Mouse (Mus musculus) limb, embryonic 15.5 days (tissue): ENCODE data around the gene Lmx1a. TPM values are rescaled to one million over a fixed set of nuclear protein-coding genes. Genes with fewer than 3 reads are reported as not detected.

Experiments used
- ATAC-seq: fragments of 200-750 bp; cut with Nextera tagmentation; 2 replicates; pipeline ENCODE4 v1.8.0; 2017; ENCODE audit warnings: low read depth, moderate TSS enrichment; ENCODE audit not compliant: insufficient number of reproducible peaks, low FRiP score, low TSS enrichment
- H3K27ac ChIP-seq: fragments of 300-500 bp; sonication (generic); 2 replicates; pipeline ENCODE4 v1.5.1; 2015; ENCODE audit warnings: moderate library complexity, mild to moderate bottlenecking, inconsistent platforms
- H3K27me3 ChIP-seq: fragments of 300-500 bp; sonication (generic); 2 replicates; pipeline ENCODE4 v1.6.1; 2015; ENCODE audit warnings: inconsistent platforms
- H3K36me3 ChIP-seq: fragments of 300-500 bp; sonication (generic); 2 replicates; pipeline ENCODE4 v1.6.1; 2015; ENCODE audit warnings: inconsistent platforms
- H3K4me1 ChIP-seq: fragments of 300-500 bp; sonication (generic); 2 replicates; pipeline ENCODE4 v1.6.1; 2015; ENCODE audit warnings: inconsistent platforms
- H3K4me2 ChIP-seq: fragments of 300-500 bp; sonication (generic); 2 replicates; pipeline ENCODE4 v1.6.1; 2015; ENCODE audit warnings: mild to moderate bottlenecking, inconsistent platforms
- H3K4me3 ChIP-seq: fragments of 300-500 bp; sonication (generic); 2 replicates; pipeline ENCODE4 v1.5.1; 2015; ENCODE audit warnings: mild to moderate bottlenecking, inconsistent platforms
- H3K9ac ChIP-seq: fragments of 300-500 bp; sonication (generic); 2 replicates; pipeline ENCODE4 v1.6.1; 2015; ENCODE audit warnings: inconsistent platforms
- H3K9me3 ChIP-seq: fragments of 300-500 bp; sonication (generic); 2 replicates; pipeline ENCODE4 v1.6.1; 2016; ENCODE audit warnings: inconsistent platforms
- WGBS: fragments of 180-500 bp; shearing (Covaris S2); methylation state at CpG from one replicate; pipeline ENCODE4 v1.1.7; 2015; 5-methylcytosine and 5-hydroxymethylcytosine counted together
- polyA plus RNA-seq: library from polyadenylated mRNA; unstranded; fragments of >200 nt; fragmentation: Nextera tagmentation; extraction: Ambion mirVana; gene quantifications from 2 replicates; pipeline ENCODE4 v1.2.1, GENCODE M21; 2015

Lmx1a gene
- polyA plus RNA-seq, 1 experiment from 2014 or later, result 0.56 TPM

GRCm38 (mm10) chr1:167791221-167791620 is 102.2 kb downstream of the Lmx1a start:
- no peaks in the 10 kb centered on the region for H3K9me3 ChIP-seq
- H3K27me3 ChIP-seq, result peaks cover 15% of the 10 kb centered on the region; the same call in 1 of the 2 replicates
- no peak overlapping the region for H3K4me3 ChIP-seq
- H3K27ac ChIP-seq, result no peak overlapping the region
- no peak for ATAC-seq
- no peaks in the 10 kb centered on the region for H3K36me3 ChIP-seq
- WGBS, result 76% methylated on average over 11 of the region's 11 CpGs
- no peak overlapping the region for H3K9ac ChIP-seq
- H3K4me2 ChIP-seq, result no peak overlapping the region
- peaks cover 13% of the 10 kb centered on the region for H3K4me1 ChIP-seq

GRCm38 (mm10) chr1:167801923-167802322 is 112.9 kb downstream of the Lmx1a start:
- no peak overlapping the region for H3K4me2 ChIP-seq
- no peak overlapping the region for H3K27ac ChIP-seq
- 30% methylated on average over 4 of the region's 4 CpGs for WGBS

GRCm38 (mm10) chr1:167802510-167803271 is 113.7 kb downstream of the Lmx1a start:
- Histone ChIP-seq H3K4me3 (peak overlapping the region; percentile 47), H3K36me3 (no peaks in the 10 kb centered on the region), H3K4me1 (peaks cover 8% of the 10 kb centered on the region), H3K4me2 (peak overlapping the region; percentile 91), H3K9me3 (no peaks in the 10 kb centered on the region), H3K9ac (0 out of 2 replicates have a peak overlapping the region, but pooled peaks have one; percentile 23), H3K27me3 (peaks cover 41% of the 10 kb centered on the region), H3K27ac (no peak overlapping the region)
- under 1% methylated on average over 59 of the region's 59 CpGs for WGBS
- ATAC-seq, result no peak

More at GRCm38 (mm10) chr1:167801923-167802322, 112.9 kb downstream of the Lmx1a start:
- H3K9ac ChIP-seq, result no peak overlapping the region
- H3K9me3 ChIP-seq, result no peaks in the 10 kb centered on the region
- H3K27me3 ChIP-seq, result peaks cover 41% of the 10 kb centered on the region
- H3K4me1 ChIP-seq, result peaks cover 8% of the 10 kb centered on the region
- ATAC-seq, result no peak
- no peak overlapping the region for H3K4me3 ChIP-seq
- no peaks in the 10 kb centered on the region for H3K36me3 ChIP-seq

- H3K27ac ChIP-seq, result no peak overlapping the region
- H3K4me3 ChIP-seq, result peak overlapping the region; percentile 47
- no peak overlapping the region for H3K9ac ChIP-seq
- peaks cover 41% of the 10 kb centered on the region for H3K27me3 ChIP-seq
- H3K4me1 ChIP-seq, result peaks cover 8% of the 10 kb centered on the region
- H3K4me2 ChIP-seq, result peak overlapping the region; percentile 91
- 22% methylated on average over 10 of the region's 10 CpGs for WGBS
- no peak for ATAC-seq
- H3K9me3 ChIP-seq, result no peaks in the 10 kb centered on the region
- H3K36me3 ChIP-seq, result no peaks in the 10 kb centered on the region
These were observed 114.4 kb downstream of the Lmx1a start for GRCm38 (mm10) chr1:167803351-167803981.

GRCm38 (mm10) chr1:167804836-167805235 is 115.8 kb downstream of the Lmx1a start:
- WGBS, result 62% methylated on average over 7 of the region's 7 CpGs
- H3K27me3 ChIP-seq, result peaks cover 41% of the 10 kb centered on the region

GRCm38 (mm10) chr1:167811141-167811540 is 122.1 kb downstream of the Lmx1a start:
- H3K36me3 ChIP-seq, result no peaks in the 10 kb centered on the region
- no peaks in the 10 kb centered on the region for H3K9me3 ChIP-seq
- no peaks in the 10 kb centered on the region for H3K4me1 ChIP-seq
- no peak for ATAC-seq
- H3K27me3 ChIP-seq, result no peaks in the 10 kb centered on the region
- no peak overlapping the region for H3K9ac ChIP-seq
- 81% methylated on average over 4 of the region's 4 CpGs for WGBS
- H3K4me2 ChIP-seq, result no peak overlapping the region
- no peak overlapping the region for H3K27ac ChIP-seq
- no peak overlapping the region for H3K4me3 ChIP-seq

More at GRCm38 (mm10) chr1:167804836-167805235, 115.8 kb downstream of the Lmx1a start:
- Histone ChIP-seq H3K9me3 (no peaks in the 10 kb centered on the region), H3K9ac (no peak overlapping the region), H3K4me3 (no peak overlapping the region), H3K4me2 (no peak overlapping the region), H3K36me3 (no peaks in the 10 kb centered on the region), H3K27ac (no peak overlapping the region), H3K4me1 (peaks cover 8% of the 10 kb centered on the region)
- ATAC-seq, result no peak

- Histone ChIP-seq H3K4me1 (no peaks in the 10 kb centered on the region), H3K9me3 (no peaks in the 10 kb centered on the region), H3K27ac (no peak overlapping the region), H3K27me3 (0 out of 2 replicates have a peak, but pooled peaks cover 3% of the 10 kb centered on the region), H3K4me2 (no peak overlapping the region), H3K9ac (no peak overlapping the region), H3K4me3 (no peak overlapping the region), H3K36me3 (no peaks in the 10 kb centered on the region)
- ATAC-seq, result no peak
- WGBS, result 78% methylated on average over 4 of the region's 4 CpGs
These were observed 126.1 kb downstream of the Lmx1a start for GRCm38 (mm10) chr1:167815166-167815565.

GRCm38 (mm10) chr1:167817028-167817427 is 128.0 kb downstream of the Lmx1a start:
- Histone ChIP-seq H3K36me3 (no peaks in the 10 kb centered on the region), H3K4me3 (no peak overlapping the region), H3K9ac (no peak overlapping the region), H3K4me2 (no peak overlapping the region), H3K27me3 (0 out of 2 replicates have a peak, but pooled peaks cover 3% of the 10 kb centered on the region), H3K4me1 (0 out of 2 replicates have a peak, but pooled peaks cover 4% of the 10 kb centered on the region), H3K27ac (no peak overlapping the region), H3K9me3 (no peaks in the 10 kb centered on the region)
- ATAC-seq, result no peak
- 33% methylated on average over 6 of the region's 6 CpGs for WGBS

GRCm38 (mm10) chr1:167817616-167818015 is 128.6 kb downstream of the Lmx1a start:
- no peak overlapping the region for H3K4me3 ChIP-seq
- 0 out of 2 replicates have a peak, but pooled peaks cover 3% of the 10 kb centered on the region for H3K27me3 ChIP-seq
- H3K9me3 ChIP-seq, result no peaks in the 10 kb centered on the region
- ATAC-seq, result no peak
- H3K9ac ChIP-seq, result no peak overlapping the region
- H3K4me1 ChIP-seq, result 0 out of 2 replicates have a peak, but pooled peaks cover 4% of the 10 kb centered on the region
- H3K4me2 ChIP-seq, result no peak overlapping the region
- 59% methylated on average over 1 of the region's 1 CpGs for WGBS
- no peaks in the 10 kb centered on the region for H3K36me3 ChIP-seq
- H3K27ac ChIP-seq, result no peak overlapping the region

- no peaks in the 10 kb centered on the region for H3K36me3 ChIP-seq
These were observed 131.0 kb downstream of the Lmx1a start for GRCm38 (mm10) chr1:167820031-167820430.

GRCm38 (mm10) chr1:167821125-167821524 is 132.1 kb downstream of the Lmx1a start:
- H3K4me2 ChIP-seq, result no peak overlapping the region
- 0% methylated on average over 1 of the region's 1 CpGs for WGBS
- H3K4me3 ChIP-seq, result no peak overlapping the region
- 0 out of 2 replicates have a peak, but pooled peaks cover 3% of the 10 kb centered on the region for H3K27me3 ChIP-seq
- H3K27ac ChIP-seq, result no peak overlapping the region
- H3K36me3 ChIP-seq, result no peaks in the 10 kb centered on the region
- ATAC-seq, result no peak
- H3K9ac ChIP-seq, result no peak overlapping the region
- H3K4me1 ChIP-seq, result 0 out of 2 replicates have a peak, but pooled peaks cover 4% of the 10 kb centered on the region
- H3K9me3 ChIP-seq, result no peaks in the 10 kb centered on the region

More at GRCm38 (mm10) chr1:167820031-167820430, 131.0 kb downstream of the Lmx1a start:
- H3K9ac ChIP-seq, result no peak overlapping the region
- H3K4me1 ChIP-seq, result 0 out of 2 replicates have a peak, but pooled peaks cover 4% of the 10 kb centered on the region
- H3K9me3 ChIP-seq, result no peaks in the 10 kb centered on the region
- 0 out of 2 replicates have a peak, but pooled peaks cover 3% of the 10 kb centered on the region for H3K27me3 ChIP-seq
- H3K4me3 ChIP-seq, result no peak overlapping the region
- ATAC-seq, result no peak
- WGBS, result 89% methylated on average over 6 of the region's 6 CpGs
- no peak overlapping the region for H3K27ac ChIP-seq
- no peak overlapping the region for H3K4me2 ChIP-seq

GRCm38 (mm10) chr1:167830291-167830690 is 141.3 kb downstream of the Lmx1a start:
- H3K36me3 ChIP-seq, result no peaks in the 10 kb centered on the region
- H3K27ac ChIP-seq, result no peak overlapping the region
- H3K4me2 ChIP-seq, result no peak overlapping the region
- H3K4me3 ChIP-seq, result no peak overlapping the region
- H3K9me3 ChIP-seq, result no peaks in the 10 kb centered on the region
- no peaks in the 10 kb centered on the region for H3K27me3 ChIP-seq
- WGBS, result 84% methylated on average over 7 of the region's 7 CpGs
- no peak overlapping the region for H3K9ac ChIP-seq
- H3K4me1 ChIP-seq, result no peaks in the 10 kb centered on the region
- ATAC-seq, result no peak
